Mouse (Mus musculus) lung, adult 2 months (tissue): Measurements from ENCODE around the gene Ubd.

Experiments
- CTCF ChIP-seq: fragments of 200-500 bp; IDR thresholded peaks from 2 replicates; pipeline ENCODE4 v1.5.1; 2011; ENCODE audit warnings: mild to moderate bottlenecking, low read length, control low read depth; ENCODE audit not compliant: insufficient read depth
- POLR2A ChIP-seq: fragments of 200-500 bp; IDR thresholded peaks from 2 replicates; pipeline ENCODE4 v1.6.1; 2011; ENCODE audit warnings: low read depth, mild to moderate bottlenecking, control low read depth, low read length, borderline replicate concordance; ENCODE audit errors: extremely low read depth

DNA sequence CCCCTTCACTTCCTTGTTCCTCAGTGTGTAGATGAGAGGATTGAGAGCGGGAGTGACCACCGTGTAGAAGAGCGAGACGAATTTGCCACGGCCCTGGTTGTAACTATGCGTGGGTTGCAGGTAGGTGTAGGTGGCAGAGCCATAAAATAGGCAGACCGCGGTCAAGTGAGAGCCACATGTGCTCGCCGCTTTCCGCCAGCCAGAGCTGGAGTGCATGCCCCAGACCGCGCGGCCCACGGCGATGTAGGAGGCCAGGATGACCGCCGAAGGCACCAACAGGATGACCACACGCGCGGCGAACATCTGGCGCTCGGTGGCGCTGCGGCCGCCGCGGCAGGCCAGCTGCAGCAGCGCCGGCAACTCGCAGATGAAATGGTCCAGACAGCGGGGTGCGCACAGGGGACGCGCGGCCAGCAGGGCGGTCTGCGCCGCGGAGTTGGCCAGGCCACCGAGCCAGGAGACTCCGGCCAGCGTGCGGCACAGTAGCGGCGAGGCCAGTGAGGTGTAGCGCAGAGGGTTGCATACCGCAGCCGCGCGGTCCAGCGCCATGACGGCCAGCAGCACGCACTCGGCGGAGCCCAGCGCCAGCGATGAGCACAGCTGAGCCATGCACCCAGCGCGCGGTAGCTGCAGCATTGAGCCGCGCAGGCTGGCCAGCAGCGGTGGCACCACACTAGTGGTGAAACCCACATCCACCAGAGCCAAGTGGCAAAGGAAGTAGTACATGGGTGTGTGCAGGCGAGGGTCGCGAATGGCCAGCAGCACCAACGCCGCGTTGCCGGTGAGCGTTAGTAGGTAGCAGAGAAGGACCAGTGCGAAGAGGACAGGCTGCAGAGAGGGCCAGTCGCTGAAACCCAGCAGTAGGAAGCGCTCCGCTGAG is 3.4 kb downstream of the Ubd start:
- TF ChIP-seq POLR2A (no peak), CTCF (no peak)
